Comparison of ENCODE assay signal across 13 mouse cellular contexts in the genomic region with DNA sequence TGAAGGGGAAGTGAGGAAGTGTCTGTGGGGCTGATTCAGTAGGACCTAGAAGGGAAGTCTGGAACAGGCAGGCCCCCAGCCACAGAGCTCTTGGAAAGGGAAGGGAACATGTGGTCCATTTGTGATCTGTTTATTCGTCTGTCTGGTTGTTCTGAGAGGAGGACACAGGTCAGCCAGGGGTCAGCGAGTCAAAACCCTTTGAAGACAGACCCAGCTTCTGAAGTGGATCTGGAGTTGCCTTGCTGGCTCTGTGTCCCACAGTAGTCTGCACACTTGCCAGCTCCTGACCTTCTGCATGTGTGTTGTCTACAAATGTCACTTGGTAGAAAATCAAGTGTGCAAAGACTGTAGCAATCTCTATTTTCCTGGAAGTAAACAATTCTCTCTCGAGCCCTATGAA.
DNase-seq lines count a peak whose midpoint lies in the region; TF ChIP-seq lines count a peak whose summit lies in the region.
"Had no signal": no experiment of that assay in that cellular context is flagged by ENCODE, and none has a peak within 500 bp of the region (broad histone marks: within the 10 kb centered on the region; RNA-seq: fewer than 3 reads in every experiment).

No protein-coding gene starts in this region.

- 13% methylated on average over 3 of the region's 3 CpGs for WGBS in lung, adult 2 months

- H3K4me3 ChIP-seq in lung, adult 2 months (replicated peaks; ENCODE audit: extremely low read depth, low read depth, low read length) = no peak overlapping the region
- H3K4me3 ChIP-seq: erythroblast, embryonic 14.5 days; liver, embryonic 15.5 days had no signal

- no peak for TF ChIP-seq CTCF in lung, adult 2 months (IDR thresholded peaks at IDR 0.05; ENCODE audit: insufficient read depth, low read length)

- peak; percentile 39 for DNase-seq in ovary, adult 18-20 months (ENCODE audit: low spot score)
- DNase-seq in ovary, postnatal 10 days (ENCODE audit: low spot score) = no peak
- DNase-seq in heart, adult 9 months (ENCODE audit: low spot score in 2 of 2) = peak; percentile 60 to 71
- peak; percentile 5 for DNase-seq in lung, adult 2 months
- DNase-seq in urinary bladder, postnatal 25 days (ENCODE audit: low spot score) = peak; percentile 20
- DNase-seq in left cerebral cortex, adult 11 months (ENCODE audit: low spot score) = no peak
- no peak for DNase-seq in thymus, postnatal 10 days (ENCODE audit: low spot score in 2 of 2)
- no peak for DNase-seq in cerebellum, adult 11-12 months
- DNase-seq: cerebellum, adult 9-10 months; right cerebral cortex, postnatal 4 days; thymus, postnatal 4 days had no signal

- no peak for TF ChIP-seq POLR2A in lung, adult 2 months (IDR thresholded peaks at IDR 0.05; ENCODE audit: borderline replicate concordance, extremely low read depth, low read depth, low read length)

- H3K4me1 ChIP-seq in lung, adult 2 months (ENCODE audit: control insufficient read depth, insufficient read depth, low read length) = no peaks in the 10 kb centered on the region
- H3K4me1 ChIP-seq: liver, embryonic 15.5 days had no signal

Comparison
In these comparisons a context has a peak if more than half of its experiments do, and no peak if none do; other contexts are left out.
1. DNase-seq: peak in ovary, adult 18-20 months (single experiment), heart, adult 9 months (2 of 2), lung, adult 2 months (single experiment) and urinary bladder, postnatal 25 days (single experiment); none in ovary, postnatal 10 days (single experiment), left cerebral cortex, adult 11 months (single experiment), thymus, postnatal 10 days (0 of 2) and cerebellum, adult 11-12 months (single experiment).